Mouse (Mus musculus) embryonic fibroblast, embryonic 13.5 days (primary cell): Measurements from ENCODE around the gene Id3. TPM values are rescaled to one million over a fixed set of nuclear protein-coding genes. Genes with fewer than 3 reads are reported as not detected.

Experiments
- H3K27ac ChIP-seq: 2 replicates; pipeline ENCODE4 v1.5.1; 2012; ENCODE audit warnings: low read length, control low read depth, inconsistent platforms; ENCODE audit not compliant: insufficient read depth
- H3K4me1 ChIP-seq: 2 replicates; pipeline ENCODE4 v1.6.1; 2011; ENCODE audit warnings: low read length; ENCODE audit not compliant: control insufficient read depth, insufficient read depth
- H3K4me3 ChIP-seq: 2 replicates; pipeline ENCODE4 v1.5.1; 2011; ENCODE audit warnings: mild to moderate bottlenecking, control low read depth, low read length; ENCODE audit not compliant: insufficient read depth
- CTCF ChIP-seq: IDR thresholded peaks from 2 replicates; pipeline ENCODE4 v1.5.1; 2011; ENCODE audit warnings: mild to moderate bottlenecking, control low read depth, low read length, moderate library complexity, borderline replicate concordance; ENCODE audit not compliant: insufficient read depth
- POLR2A ChIP-seq: IDR thresholded peaks from 2 replicates; pipeline ENCODE4 v1.6.1; 2011; ENCODE audit warnings: low read depth, mild to moderate bottlenecking, control low read depth, low read length, moderate library complexity
- polyA plus RNA-seq: library from polyadenylated mRNA; stranded (reverse); fragments of >200 nt; gene quantifications from 2 replicates; pipeline ENCODE4 v1.2.4, GENCODE M21; 2011; ENCODE audit warnings: low read depth; ENCODE audit not compliant: missing spikeins, insufficient read length

Id3 gene
- polyA plus RNA-seq, 1 experiment = 239 TPM

DNA sequence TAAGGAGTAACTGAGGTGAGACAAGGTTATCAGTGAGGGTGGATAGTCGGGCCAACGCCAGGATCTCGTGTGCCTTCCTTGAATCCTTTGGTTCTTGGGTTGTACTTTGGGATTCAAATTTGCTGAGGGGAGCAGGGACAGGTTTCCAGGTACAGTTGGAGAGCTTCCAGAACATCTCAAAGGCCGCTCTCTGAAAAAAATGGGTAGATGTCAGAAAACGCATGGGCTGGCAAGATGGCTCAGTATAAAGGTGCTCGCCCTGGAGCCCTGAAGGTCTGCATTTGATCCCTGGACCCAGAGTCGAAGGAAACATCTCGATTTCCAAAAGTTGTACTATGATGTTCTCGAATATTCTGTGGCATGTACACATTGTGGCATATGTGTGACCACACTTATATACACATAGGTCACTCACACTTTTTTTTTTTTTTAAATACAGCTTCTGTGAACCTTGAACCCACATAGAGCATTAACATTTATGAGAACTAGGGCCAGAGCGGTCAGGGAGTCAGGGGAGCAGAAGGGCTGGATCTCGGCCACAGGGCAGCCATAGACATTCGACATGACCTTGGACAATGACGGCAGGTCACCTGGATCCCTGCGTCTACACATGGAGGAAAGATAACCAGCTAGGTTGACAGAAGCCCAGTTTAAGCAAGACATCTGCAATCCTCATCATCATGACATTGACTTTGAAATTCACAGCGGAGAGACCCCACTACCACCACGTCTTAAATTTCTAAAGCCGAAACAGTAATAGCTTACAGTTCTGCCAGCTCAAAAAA lies 3.8 kb upstream of the Id3 start:
- Histone ChIP-seq H3K4me1 (peaks cover 25% of the 10 kb centered on the region), H3K27ac (peak overlapping the region; percentile 98), H3K4me3 (no peak overlapping the region)
- TF ChIP-seq CTCF (no peak), POLR2A (no peak; the same call in 1 of the 2 replicates)

DNA sequence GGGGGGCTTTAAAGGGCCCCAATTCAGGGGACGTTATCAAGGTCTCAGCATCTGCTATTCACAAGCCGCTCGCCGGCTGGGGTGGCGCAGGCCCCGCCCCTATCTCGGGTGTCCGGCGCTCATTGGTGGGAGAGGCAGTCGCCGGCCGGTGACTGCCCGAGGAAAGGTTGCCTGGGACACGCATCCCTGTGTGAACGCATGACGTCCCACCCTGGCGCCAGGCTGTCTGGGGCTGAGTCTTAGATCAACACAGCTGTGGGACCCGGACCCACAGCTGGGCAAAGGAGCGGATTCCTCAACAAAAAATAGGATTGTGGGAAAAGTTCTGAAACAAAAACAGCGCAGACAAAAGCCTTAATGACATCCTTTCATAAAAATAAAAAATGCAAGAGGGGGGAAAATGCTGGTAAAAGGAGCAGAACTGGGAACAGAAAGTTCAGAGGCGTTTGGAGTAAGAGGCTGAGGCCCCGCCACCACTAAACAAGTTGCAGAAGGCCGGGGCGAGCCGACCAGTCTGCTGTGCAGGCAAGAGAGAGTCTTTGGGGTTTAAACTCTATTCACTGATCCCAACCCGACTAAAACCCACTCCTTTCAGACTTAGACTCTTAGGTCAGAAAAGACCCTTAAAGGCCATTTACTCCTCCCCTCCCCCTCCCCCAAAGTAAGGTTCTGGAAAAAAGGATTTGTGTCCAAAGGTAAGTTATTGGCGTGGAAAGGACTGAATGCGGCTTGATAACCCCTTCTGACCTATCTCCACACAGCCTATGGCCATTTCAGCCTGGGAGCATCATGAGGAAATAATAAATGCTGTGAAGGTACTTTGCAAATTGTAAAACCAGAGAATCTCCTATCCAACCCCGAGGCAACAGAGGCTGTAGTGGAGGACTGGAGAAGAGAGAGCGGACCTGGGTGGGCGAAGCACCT lies 2.7 kb upstream of the Id3 start:
- TF ChIP-seq POLR2A (no peak; the same call in 1 of the 2 replicates), CTCF (no peak)
- H3K4me3 ChIP-seq = peak overlapping the region; percentile 3; the same call in 1 of the 2 replicates
- H3K4me1 ChIP-seq = peaks cover 25% of the 10 kb centered on the region
- peak overlapping the region; percentile 100 for H3K27ac ChIP-seq

DNA sequence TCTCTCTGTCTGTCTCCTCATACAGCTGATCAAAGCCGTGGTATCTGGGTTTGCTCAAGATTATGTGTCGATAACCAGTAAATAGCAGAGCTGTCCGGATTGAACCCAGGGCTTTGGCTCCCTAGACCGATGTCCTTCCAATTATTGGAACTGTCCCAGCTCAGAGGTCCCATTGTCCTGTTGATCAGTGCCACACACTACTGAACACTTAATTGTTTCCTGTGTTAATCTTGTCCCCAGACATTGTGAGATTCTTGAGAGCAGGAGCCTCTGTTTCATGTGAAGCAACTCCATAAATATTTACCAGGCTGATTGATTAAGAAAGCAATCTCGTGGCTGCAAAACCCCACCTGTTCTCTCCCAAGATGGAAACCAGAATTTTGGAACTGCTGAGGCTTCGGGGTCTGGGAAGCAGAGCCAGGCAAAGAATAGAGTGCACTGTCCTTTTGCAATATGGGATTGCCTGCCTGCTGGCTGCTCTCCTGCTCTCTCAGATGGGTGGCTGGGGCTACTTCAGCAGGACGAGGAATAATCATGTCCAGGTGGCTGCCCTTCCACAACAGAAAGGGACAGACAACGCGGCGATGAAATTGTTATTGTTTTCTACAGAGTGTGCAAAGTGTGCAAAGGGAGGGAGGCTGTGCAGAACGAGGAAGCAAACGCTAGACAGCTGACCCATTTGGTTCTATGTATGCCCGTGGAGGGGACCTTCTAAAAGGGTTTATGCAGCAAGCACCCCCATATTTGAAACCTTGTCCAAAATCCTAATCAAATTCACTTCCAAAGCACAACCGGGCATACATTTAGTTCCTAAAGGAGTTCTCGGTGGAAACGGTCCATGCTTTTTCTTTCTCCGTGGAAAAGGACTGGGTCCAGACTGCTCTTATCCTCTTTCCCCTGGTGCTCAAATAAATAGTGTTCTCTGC lies 767 bp upstream of the Id3 start:
- Histone ChIP-seq H3K4me3 (no peak overlapping the region), H3K4me1 (peaks cover 28% of the 10 kb centered on the region), H3K27ac (peak overlapping the region; percentile 100)
- TF ChIP-seq POLR2A = peak; percentile 33
- no peak for TF ChIP-seq CTCF

DNA sequence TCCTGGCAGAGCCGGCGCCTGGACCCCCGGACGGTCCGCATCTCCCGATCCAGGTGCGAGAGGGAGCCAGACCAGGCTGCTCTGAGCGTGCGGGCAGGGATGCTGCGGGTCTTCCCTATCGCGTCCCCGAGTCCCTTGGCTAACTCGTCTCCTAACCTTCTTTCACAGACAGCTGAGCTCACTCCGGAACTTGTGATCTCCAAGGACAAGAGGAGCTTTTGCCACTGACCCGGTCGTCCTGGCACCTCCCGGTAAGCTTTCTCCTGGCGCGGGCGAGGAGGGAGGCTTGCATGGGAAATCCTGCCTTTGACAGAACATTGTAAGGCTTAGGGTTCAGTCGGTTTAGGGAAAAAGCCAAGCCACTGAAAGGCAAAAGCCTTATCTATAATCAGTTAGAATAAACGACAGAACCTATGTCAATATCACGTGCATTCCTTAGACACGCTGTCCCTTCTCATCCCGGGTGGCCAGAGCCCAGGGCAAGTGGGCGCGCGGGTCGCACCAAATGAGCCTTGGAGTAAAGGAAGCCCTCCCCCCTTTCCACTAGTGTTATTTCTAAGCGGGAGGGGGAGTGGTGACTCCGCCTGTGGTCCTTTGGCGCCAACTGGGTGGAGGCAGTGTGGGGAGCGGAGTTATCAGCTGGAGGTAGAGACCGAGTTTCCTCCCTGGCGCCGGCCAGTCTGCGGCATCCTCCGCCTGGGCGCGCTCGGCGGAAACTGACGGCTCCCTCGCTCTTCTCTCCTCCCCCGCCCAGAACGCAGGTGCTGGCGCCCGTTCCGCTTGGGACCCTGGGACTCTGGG lies 1.0 kb downstream of the Id3 start:
- TF ChIP-seq POLR2A (peak; percentile 30; the same call in 1 of the 2 replicates), CTCF (no peak)
- Histone ChIP-seq H3K27ac (peak overlapping the region; percentile 93), H3K4me3 (peak overlapping the region; percentile 68), H3K4me1 (peaks cover 28% of the 10 kb centered on the region)

DNA sequence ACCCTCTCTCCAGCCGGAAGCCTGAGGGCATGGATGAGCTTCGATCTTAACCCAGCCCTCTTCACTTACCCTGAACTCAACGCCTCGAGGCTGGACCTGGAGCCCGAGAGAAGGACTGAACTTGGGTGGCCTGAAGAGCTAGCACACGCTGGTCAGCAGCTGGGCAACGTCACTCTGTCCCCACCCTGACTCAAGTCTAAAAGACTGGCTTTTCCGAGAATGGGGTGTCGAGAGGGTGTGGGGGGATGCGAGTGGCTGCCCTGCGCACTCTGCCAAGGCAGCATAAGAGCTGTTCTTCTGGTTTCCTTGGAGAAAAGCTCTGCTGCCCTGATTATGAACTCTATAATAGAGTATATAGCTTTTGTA lies 1.6 kb downstream of the Id3 start:
- peak overlapping the region; percentile 93 for H3K27ac ChIP-seq
- TF ChIP-seq POLR2A (no peak; the same call in 1 of the 2 replicates), CTCF (no peak)
- H3K4me3 ChIP-seq = peak overlapping the region; percentile 68
- H3K4me1 ChIP-seq = peaks cover 24% of the 10 kb centered on the region

DNA sequence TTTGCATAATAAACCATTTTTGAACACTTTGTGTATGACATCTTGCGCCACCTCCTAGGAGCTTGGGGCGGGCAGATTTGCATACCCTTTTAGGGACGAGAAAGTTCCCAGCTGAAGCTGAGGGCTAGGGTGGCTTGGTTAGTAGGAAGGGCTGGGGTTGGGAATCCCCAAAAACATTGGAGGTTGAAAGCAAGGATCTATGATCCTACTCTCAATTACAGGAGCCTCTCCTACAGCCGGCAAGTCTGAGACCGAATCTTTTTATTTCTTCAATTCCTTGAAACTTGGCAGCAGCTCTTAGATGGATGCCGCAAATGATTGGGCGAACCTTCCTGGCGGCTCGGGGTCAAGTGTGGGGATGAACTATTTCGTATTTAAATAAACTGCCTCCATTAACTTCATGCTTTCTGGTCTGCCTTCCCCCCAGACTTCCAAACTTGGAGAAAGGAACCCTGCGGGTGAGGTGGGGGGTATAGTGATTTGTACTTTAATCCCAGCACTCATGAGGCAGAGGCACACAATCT lies 2.1 kb downstream of the Id3 start:
- TF ChIP-seq POLR2A = no peak; the same call in 1 of the 2 replicates
- no peak for TF ChIP-seq CTCF
- peaks cover 24% of the 10 kb centered on the region for H3K4me1 ChIP-seq
- peak overlapping the region; percentile 68 for H3K4me3 ChIP-seq
- peak overlapping the region; percentile 93 for H3K27ac ChIP-seq

DNA sequence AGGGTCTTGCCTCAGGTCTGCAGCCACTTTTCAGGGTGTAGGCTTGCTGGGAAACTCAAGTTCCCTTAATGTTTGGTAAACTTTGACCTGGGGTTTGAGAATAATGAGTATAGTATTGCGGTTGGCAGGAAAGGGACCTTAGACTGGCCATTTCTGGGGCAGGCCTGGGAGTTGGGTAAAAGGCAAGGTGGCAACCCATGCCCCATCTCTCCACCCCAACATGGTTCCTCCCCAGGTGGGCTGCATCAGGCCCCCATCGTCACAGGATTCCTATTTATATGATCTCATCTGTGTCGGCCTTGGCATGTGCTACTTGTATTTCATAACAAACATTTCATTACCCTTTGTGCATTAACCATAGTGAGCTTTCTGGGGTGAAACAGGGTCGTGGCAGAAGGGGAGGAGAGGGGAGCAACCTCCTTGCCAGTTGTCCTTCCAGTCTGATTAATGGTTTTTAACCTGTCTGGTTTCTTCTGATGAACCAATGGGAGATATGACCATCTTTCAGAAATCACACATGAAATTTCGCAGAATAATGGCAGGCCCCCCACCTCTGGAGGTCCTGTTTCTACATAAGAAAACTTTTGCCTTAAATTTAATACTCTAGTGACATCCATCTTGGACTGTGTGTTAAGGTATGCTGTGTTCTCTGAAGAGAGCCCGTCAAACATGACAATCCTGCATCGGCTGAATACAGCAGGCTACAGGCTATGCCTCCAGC lies 2.9 kb downstream of the Id3 start:
- TF ChIP-seq POLR2A = peak; percentile 76
- TF ChIP-seq CTCF = no peak
- Histone ChIP-seq H3K4me1 (peaks cover 20% of the 10 kb centered on the region), H3K27ac (peak overlapping the region; percentile 93)

DNA sequence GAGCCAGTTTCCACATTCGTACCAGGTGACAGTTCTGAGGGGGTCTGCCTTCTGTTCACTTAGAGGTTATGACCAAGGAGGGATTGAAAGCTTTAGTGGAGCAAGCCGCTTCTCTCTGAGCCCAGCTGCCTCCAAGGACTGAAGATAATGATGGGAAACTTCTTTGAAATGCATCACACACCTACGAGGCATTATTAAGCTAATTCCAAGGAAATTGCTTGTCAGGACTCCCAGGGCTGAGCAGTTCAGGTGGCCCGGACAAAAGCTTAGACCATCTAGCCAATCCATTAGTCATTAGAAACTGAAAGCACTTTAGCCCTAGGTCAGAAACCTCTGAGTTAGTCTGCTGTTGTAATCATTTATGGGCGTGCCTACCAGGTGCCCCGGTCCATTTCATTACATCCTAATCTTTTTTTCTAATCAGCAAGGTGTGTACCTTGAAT lies 3.4 kb downstream of the Id3 start:
- Histone ChIP-seq H3K4me3 (peak overlapping the region; percentile 1; the same call in 1 of the 2 replicates), H3K27ac (peak overlapping the region; percentile 93), H3K4me1 (peaks cover 18% of the 10 kb centered on the region)
- TF ChIP-seq POLR2A (peak; percentile 71; the same call in 1 of the 2 replicates), CTCF (no peak)

More for the DNA sequence above, 2.9 kb downstream of the Id3 start:
- peak overlapping the region; percentile 68 for H3K4me3 ChIP-seq
